Mouse (Mus musculus) 3T3-L1 (cell line): ENCODE measurements around the gene Nav2.

Experiments
- DNase-seq: peaks from one replicate; pipeline ENCODE4 v3.0.0-alpha.2; 2015; ENCODE audit warnings: low read depth, low spot score

The Nav2 gene

GRCm38 (mm10) chr7:49000816-49001215 is 92.3 kb downstream of the Nav2 start:
- DNase-seq = no peak

GRCm38 (mm10) chr7:49004402-49004801 is 95.9 kb downstream of the Nav2 start:
- no peak for DNase-seq

GRCm38 (mm10) chr7:49006886-49007285 is 98.4 kb downstream of the Nav2 start:
- no peak for DNase-seq

- no peak for DNase-seq
Observed at GRCm38 (mm10) chr7:49010739-49011138, 102.2 kb downstream of the Nav2 start.

GRCm38 (mm10) chr7:49012027-49012426 is 103.5 kb downstream of the Nav2 start:
- no peak for DNase-seq

GRCm38 (mm10) chr7:49014480-49014879 is 106.0 kb downstream of the Nav2 start:
- no peak for DNase-seq

GRCm38 (mm10) chr7:49015297-49015696 is 106.8 kb downstream of the Nav2 start:
- no peak for DNase-seq

GRCm38 (mm10) chr7:49016088-49016487 is 107.6 kb downstream of the Nav2 start:
- no peak for DNase-seq

- DNase-seq = no peak
Observed at GRCm38 (mm10) chr7:49017794-49018193, 109.3 kb downstream of the Nav2 start.

- no peak for DNase-seq
Observed at GRCm38 (mm10) chr7:49018478-49018914, 110.0 kb downstream of the Nav2 start.

- no peak for DNase-seq
Observed at GRCm38 (mm10) chr7:49025026-49025815, 116.7 kb downstream of the Nav2 start.

GRCm38 (mm10) chr7:49025991-49026390 is 117.5 kb downstream of the Nav2 start:
- DNase-seq = no peak

GRCm38 (mm10) chr7:49026466-49026865 is 118.0 kb downstream of the Nav2 start:
- no peak for DNase-seq

GRCm38 (mm10) chr7:49029282-49030012 is 120.9 kb downstream of the Nav2 start:
- no peak for DNase-seq

GRCm38 (mm10) chr7:49032216-49032615 is 123.7 kb downstream of the Nav2 start:
- DNase-seq = no peak

- no peak for DNase-seq
Observed at GRCm38 (mm10) chr7:49034253-49034652, 125.7 kb downstream of the Nav2 start.

- no peak for DNase-seq
Observed at GRCm38 (mm10) chr7:49040163-49040562, 131.6 kb downstream of the Nav2 start.

- DNase-seq = no peak
Observed at GRCm38 (mm10) chr7:49041334-49042070, 133.0 kb downstream of the Nav2 start.

GRCm38 (mm10) chr7:49045499-49046346 is 137.2 kb downstream of the Nav2 start:
- DNase-seq = no peak

- no peak for DNase-seq
Observed at GRCm38 (mm10) chr7:49046347-49046989, 138.0 kb downstream of the Nav2 start.

GRCm38 (mm10) chr7:49047336-49047735 is 138.8 kb downstream of the Nav2 start:
- no peak for DNase-seq
